Mouse (Mus musculus): Measurements from ENCODE around the gene Cct3.

DNA sequence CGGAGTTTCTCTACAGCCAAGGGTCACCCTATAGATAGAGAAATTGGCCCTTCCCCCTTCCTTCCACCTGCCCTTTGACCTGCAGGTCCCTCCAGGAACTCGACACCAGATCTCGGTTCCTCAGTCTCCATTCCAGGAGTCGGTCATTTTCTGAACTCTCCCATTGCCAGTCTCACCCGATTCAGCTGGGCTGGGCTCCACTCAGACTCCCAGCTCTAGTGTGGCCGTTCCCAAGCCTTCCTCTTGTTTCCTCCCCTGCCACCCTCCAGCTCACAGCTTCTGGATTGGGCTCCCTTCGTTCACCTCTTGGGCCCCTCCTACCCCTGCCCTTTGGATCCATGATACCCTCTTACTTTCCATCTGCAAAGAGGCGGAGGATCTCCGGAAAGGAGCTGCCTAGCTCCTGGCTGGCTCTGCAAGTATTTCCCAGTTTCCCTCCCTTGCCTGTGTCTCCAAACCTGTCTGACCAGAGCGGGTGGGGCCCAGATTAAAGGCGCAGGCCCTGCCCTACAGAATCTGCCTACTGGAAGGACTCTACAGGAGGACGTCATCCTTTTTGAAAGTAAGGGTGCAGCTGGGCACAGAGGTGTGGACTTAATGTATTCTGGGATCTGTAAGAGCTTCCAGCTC is 37.2 kb downstream of the Cct3 start:
- TF ChIP-seq CTCF (IDR thresholded peaks at IDR 0.05; ENCODE audit: control insufficient read depth, insufficient read depth, insufficient replicate concordance, low read depth, low read length), result no peak
- TF ChIP-seq POLR2A (IDR thresholded peaks at IDR 0.05; ENCODE audit: control insufficient read depth, low read depth, low read length), result no peak

All from testis, adult 2 months (tissue).